Mouse (Mus musculus): Measurements from ENCODE around the gene Bcl2l13. TPM values are rescaled to one million over a fixed set of nuclear protein-coding genes. Genes with fewer than 3 reads are reported as not detected.

Bcl2l13 gene
- polyA plus RNA-seq, 1 experiment from 2014 or later: 33.1 TPM

GRCm38 (mm10) chr6:120871286-120871685, 35.3 kb downstream of the Bcl2l13 start:
- peaks cover 11% of the 10 kb centered on the region; the same call in 1 of the 2 replicates for H3K36me3 ChIP-seq (ENCODE audit: control insufficient read depth, insufficient read depth, low read length)
- ATAC-seq (ENCODE audit: low FRiP score, low TSS enrichment) (no peak), DNase-seq (no peak)
- no peaks in the 10 kb centered on the region for H3K27me3 ChIP-seq (ENCODE audit: control insufficient read depth, insufficient read depth, low read length)
- no peaks in the 10 kb centered on the region for H3K9me3 ChIP-seq (ENCODE audit: control insufficient read depth, low read length)
- no peak overlapping the region for H3K4me2 ChIP-seq (ENCODE audit: low read length)
- WGBS: 87% methylated on average over 2 of the region's 2 CpGs
- H3K9ac ChIP-seq (replicated peaks; ENCODE audit: low read length): no peak overlapping the region
- H3K27ac ChIP-seq (replicated peaks; ENCODE audit: low read depth, low read length): no peak overlapping the region
- H3K4me1 ChIP-seq (ENCODE audit: control insufficient read depth, insufficient read depth, low read length): no peaks in the 10 kb centered on the region
- H3K4me3 ChIP-seq (replicated peaks; ENCODE audit: low read depth, low read length): no peak overlapping the region

DNA sequence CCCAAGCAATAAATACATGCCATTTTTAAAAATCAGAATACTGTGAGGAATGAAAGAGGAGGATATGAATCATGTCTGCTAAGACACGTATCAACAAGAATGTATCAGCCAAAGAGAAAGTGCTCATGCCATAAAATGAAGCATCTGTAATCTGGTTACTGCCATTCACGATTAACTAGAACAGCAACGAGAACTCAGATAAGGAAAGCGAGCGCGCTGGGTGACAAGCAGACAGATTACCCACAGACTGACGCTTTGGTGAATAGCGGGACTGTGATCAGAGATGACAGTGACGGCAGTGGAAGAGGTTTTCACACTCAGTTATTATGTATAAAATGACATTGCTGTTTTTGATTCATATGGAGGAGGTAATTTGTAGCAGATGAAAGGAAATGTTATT, 37.9 kb downstream of the Bcl2l13 start:
- ATAC-seq (ENCODE audit: low FRiP score, low TSS enrichment): no peak

GRCm38 (mm10) chr6:120879046-120879445, 43.0 kb downstream of the Bcl2l13 start:
- no peaks in the 10 kb centered on the region for H3K9me3 ChIP-seq (ENCODE audit: control insufficient read depth, low read length)
- no peak overlapping the region for H3K27ac ChIP-seq (replicated peaks; ENCODE audit: low read depth, low read length)
- no peaks in the 10 kb centered on the region for H3K4me1 ChIP-seq (ENCODE audit: control insufficient read depth, insufficient read depth, low read length)
- DNase-seq: no peak
- WGBS: 94% methylated on average over 5 of the region's 5 CpGs
- H3K4me2 ChIP-seq (ENCODE audit: low read length): no peak overlapping the region
- peaks cover 35% of the 10 kb centered on the region for H3K36me3 ChIP-seq (ENCODE audit: control insufficient read depth, insufficient read depth, low read length)
- no peaks in the 10 kb centered on the region for H3K27me3 ChIP-seq (ENCODE audit: control insufficient read depth, insufficient read depth, low read length)
- H3K4me3 ChIP-seq (replicated peaks; ENCODE audit: low read depth, low read length): no peak overlapping the region
- no peak for ATAC-seq (ENCODE audit: low FRiP score, low TSS enrichment)
- H3K9ac ChIP-seq (replicated peaks; ENCODE audit: low read length): no peak overlapping the region

More for the DNA sequence above, 37.9 kb downstream of the Bcl2l13 start:
- H3K4me3 ChIP-seq (replicated peaks; ENCODE audit: low read depth, low read length): no peak overlapping the region
- H3K9me3 ChIP-seq (ENCODE audit: control insufficient read depth, low read length): no peaks in the 10 kb centered on the region
- 66% methylated on average over 9 of the region's 9 CpGs for WGBS
- peak; percentile 12 for DNase-seq
- H3K4me1 ChIP-seq (ENCODE audit: control insufficient read depth, insufficient read depth, low read length): no peaks in the 10 kb centered on the region
- no peak overlapping the region for H3K4me2 ChIP-seq (ENCODE audit: low read length)
- no peak overlapping the region for H3K27ac ChIP-seq (replicated peaks; ENCODE audit: low read depth, low read length)
- no peak overlapping the region for H3K9ac ChIP-seq (replicated peaks; ENCODE audit: low read length)
- H3K27me3 ChIP-seq (ENCODE audit: control insufficient read depth, insufficient read depth, low read length): no peaks in the 10 kb centered on the region
- peaks cover 18% of the 10 kb centered on the region; the same call in 1 of the 2 replicates for H3K36me3 ChIP-seq (ENCODE audit: control insufficient read depth, insufficient read depth, low read length)

- no peak overlapping the region; the same call in 1 of the 2 replicates for H3K27ac ChIP-seq (replicated peaks; ENCODE audit: low read depth, low read length)
- peaks cover 46% of the 10 kb centered on the region for H3K36me3 ChIP-seq (ENCODE audit: control insufficient read depth, insufficient read depth, low read length)
- 52% methylated on average over 6 of the region's 6 CpGs for WGBS
- DNase-seq (peak; percentile 68), ATAC-seq (ENCODE audit: low FRiP score, low TSS enrichment) (no peak; the same call in 1 of the 2 replicates)
- H3K9ac ChIP-seq (replicated peaks; ENCODE audit: low read length): no peak overlapping the region
- H3K4me1 ChIP-seq (ENCODE audit: control insufficient read depth, insufficient read depth, low read length): no peaks in the 10 kb centered on the region
- no peaks in the 10 kb centered on the region for H3K27me3 ChIP-seq (ENCODE audit: control insufficient read depth, insufficient read depth, low read length)
- no peaks in the 10 kb centered on the region for H3K9me3 ChIP-seq (ENCODE audit: control insufficient read depth, low read length)
- H3K4me3 ChIP-seq (replicated peaks; ENCODE audit: low read depth, low read length): no peak overlapping the region
- no peak overlapping the region for H3K4me2 ChIP-seq (ENCODE audit: low read length)
Observed at GRCm38 (mm10) chr6:120884436-120884835, 48.4 kb downstream of the Bcl2l13 start.

GRCm38 (mm10) chr6:120886696-120887095, 50.7 kb downstream of the Bcl2l13 start:
- Histone ChIP-seq H3K9ac (replicated peaks; ENCODE audit: low read length) (no peak overlapping the region), H3K4me3 (replicated peaks; ENCODE audit: low read depth, low read length) (no peak overlapping the region), H3K4me2 (ENCODE audit: low read length) (no peak overlapping the region), H3K27ac (replicated peaks; ENCODE audit: low read depth, low read length) (no peak overlapping the region), H3K4me1 (ENCODE audit: control insufficient read depth, insufficient read depth, low read length) (no peaks in the 10 kb centered on the region), H3K9me3 (ENCODE audit: control insufficient read depth, low read length) (no peaks in the 10 kb centered on the region), H3K36me3 (ENCODE audit: control insufficient read depth, insufficient read depth, low read length) (peaks cover 55% of the 10 kb centered on the region), H3K27me3 (ENCODE audit: control insufficient read depth, insufficient read depth, low read length) (no peaks in the 10 kb centered on the region)
- DNase-seq (no peak), ATAC-seq (ENCODE audit: low FRiP score, low TSS enrichment) (no peak)
- WGBS: 93% methylated on average over 17 of the region's 17 CpGs

DNA sequence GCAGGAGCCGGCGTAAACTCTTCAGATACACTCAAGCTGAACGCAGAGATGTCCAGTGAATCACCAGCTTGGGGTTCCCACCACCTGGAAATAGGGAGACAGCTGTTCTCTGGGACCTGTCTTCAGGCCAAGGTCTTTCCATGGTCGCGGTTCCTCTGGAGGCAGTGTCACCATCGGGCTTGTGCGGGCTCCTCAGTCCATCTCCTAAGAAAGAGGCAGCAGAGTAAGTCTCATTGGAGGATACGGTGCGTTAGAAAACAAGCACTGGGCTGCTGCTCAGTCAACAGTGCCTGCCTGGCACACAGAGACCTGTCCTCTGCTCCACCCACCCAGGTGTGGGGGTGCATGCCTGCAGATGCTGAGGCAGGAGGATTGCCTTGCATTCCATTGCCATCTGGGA, 58.1 kb downstream of the Bcl2l13 start:
- H3K4me1 ChIP-seq (ENCODE audit: control insufficient read depth, insufficient read depth, low read length): no peaks in the 10 kb centered on the region
- H3K4me2 ChIP-seq (ENCODE audit: low read length): no peak overlapping the region
- no peaks in the 10 kb centered on the region for H3K9me3 ChIP-seq (ENCODE audit: control insufficient read depth, low read length)
- no peak for ATAC-seq (ENCODE audit: low FRiP score, low TSS enrichment)
- no peak overlapping the region for H3K4me3 ChIP-seq (replicated peaks; ENCODE audit: low read depth, low read length)
- WGBS: 97% methylated on average over 9 of the region's 9 CpGs
- no peaks in the 10 kb centered on the region for H3K27me3 ChIP-seq (ENCODE audit: control insufficient read depth, insufficient read depth, low read length)
- DNase-seq: no peak
- H3K27ac ChIP-seq (replicated peaks; ENCODE audit: low read depth, low read length): no peak overlapping the region
- peaks cover 52% of the 10 kb centered on the region for H3K36me3 ChIP-seq (ENCODE audit: control insufficient read depth, insufficient read depth, low read length)
- H3K9ac ChIP-seq (replicated peaks; ENCODE audit: low read length): no peak overlapping the region

DNA sequence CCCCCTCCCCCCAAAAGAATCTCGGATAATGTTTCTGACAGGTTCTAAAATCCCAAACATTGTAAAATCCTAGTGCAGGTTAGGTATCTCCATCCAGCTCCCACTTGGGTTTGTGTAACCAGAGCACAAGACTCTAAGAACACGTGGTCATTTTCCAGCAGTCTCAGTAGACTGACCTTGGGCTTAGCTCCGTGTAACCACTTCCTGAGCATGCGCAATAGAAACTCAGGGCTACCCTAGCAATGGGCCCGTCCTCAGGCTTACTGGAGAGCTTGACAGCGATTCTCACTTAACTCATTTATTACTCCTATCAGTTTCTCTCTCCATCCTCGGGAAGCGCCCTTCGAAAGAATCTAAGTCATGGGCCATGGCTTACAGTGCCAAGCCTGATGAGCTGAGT, 58.5 kb downstream of the Bcl2l13 start:
- no peak for DNase-seq
- no peak overlapping the region for H3K4me3 ChIP-seq (replicated peaks; ENCODE audit: low read depth, low read length)
- no peaks in the 10 kb centered on the region for H3K4me1 ChIP-seq (ENCODE audit: control insufficient read depth, insufficient read depth, low read length)
- no peaks in the 10 kb centered on the region for H3K27me3 ChIP-seq (ENCODE audit: control insufficient read depth, insufficient read depth, low read length)
- H3K27ac ChIP-seq (replicated peaks; ENCODE audit: low read depth, low read length): no peak overlapping the region
- no peak overlapping the region for H3K9ac ChIP-seq (replicated peaks; ENCODE audit: low read length)
- H3K9me3 ChIP-seq (ENCODE audit: control insufficient read depth, low read length): no peaks in the 10 kb centered on the region
- peaks cover 48% of the 10 kb centered on the region for H3K36me3 ChIP-seq (ENCODE audit: control insufficient read depth, insufficient read depth, low read length)
- no peak overlapping the region for H3K4me2 ChIP-seq (ENCODE audit: low read length)
- WGBS: 93% methylated on average over 9 of the region's 9 CpGs
- ATAC-seq (ENCODE audit: low FRiP score, low TSS enrichment): no peak

- Histone ChIP-seq H3K27me3 (ENCODE audit: control insufficient read depth, insufficient read depth, low read length) (no peaks in the 10 kb centered on the region), H3K9me3 (ENCODE audit: control insufficient read depth, low read length) (no peaks in the 10 kb centered on the region), H3K27ac (replicated peaks; ENCODE audit: low read depth, low read length) (no peak overlapping the region), H3K36me3 (ENCODE audit: control insufficient read depth, insufficient read depth, low read length) (peaks cover 25% of the 10 kb centered on the region), H3K9ac (replicated peaks; ENCODE audit: low read length) (no peak overlapping the region), H3K4me2 (ENCODE audit: low read length) (no peak overlapping the region), H3K4me3 (replicated peaks; ENCODE audit: low read depth, low read length) (no peak overlapping the region), H3K4me1 (ENCODE audit: control insufficient read depth, insufficient read depth, low read length) (no peaks in the 10 kb centered on the region)
- DNase-seq: peak; percentile 77
- no peak for ATAC-seq (ENCODE audit: low FRiP score, low TSS enrichment)
- 67% methylated on average over 6 of the region's 6 CpGs for WGBS
Observed at GRCm38 (mm10) chr6:120898188-120898833, 62.3 kb downstream of the Bcl2l13 start.
